Mouse (Mus musculus): ENCODE measurements around the gene Lcn3. TPM values are rescaled to one million over a fixed set of nuclear protein-coding genes. Genes with fewer than 3 reads are reported as not detected.
"Not testable (repeated sequence)": the region's sequence is repeated elsewhere in the genome, so short reads cannot be mapped to it uniquely, and the experiment has no call there.

Gene Lcn3
- polyA plus RNA-seq, 1 experiment: not detected

DNA sequence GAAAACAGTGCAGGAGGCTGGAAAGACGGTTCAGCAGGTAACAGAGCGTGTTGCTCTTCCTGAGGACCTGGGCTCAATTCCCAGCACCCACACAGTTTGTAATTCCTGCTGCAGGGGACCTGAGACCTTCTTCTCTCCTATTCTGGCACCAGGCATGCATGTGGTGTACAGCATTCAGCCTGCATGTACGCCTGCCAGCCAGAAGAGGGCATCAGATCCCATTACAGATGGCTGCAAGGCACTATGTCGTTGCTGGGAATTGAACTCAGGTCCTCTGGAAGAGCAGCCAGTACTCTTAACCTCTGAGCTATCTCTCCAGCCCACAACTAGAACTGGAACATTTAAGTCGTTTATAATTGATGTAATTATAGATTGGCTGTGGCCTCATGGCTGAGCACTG lies 48.0 kb downstream of the Lcn3 start:
- TF ChIP-seq POLR2A (IDR thresholded peaks at IDR 0.05; ENCODE audit: extremely low read depth, insufficient read depth, low read length) (no peak), CTCF (IDR thresholded peaks at IDR 0.05; ENCODE audit: extremely low read depth, insufficient read depth, low read length) (no peak)
- no peak overlapping the region for H3K4me3 ChIP-seq (ENCODE audit: insufficient read depth, low read length)
- H3K27ac ChIP-seq (ENCODE audit: insufficient read depth, low read length): no peak overlapping the region
- no peaks in the 10 kb centered on the region for H3K4me1 ChIP-seq (ENCODE audit: control insufficient read depth, insufficient read depth, low read length)

DNA sequence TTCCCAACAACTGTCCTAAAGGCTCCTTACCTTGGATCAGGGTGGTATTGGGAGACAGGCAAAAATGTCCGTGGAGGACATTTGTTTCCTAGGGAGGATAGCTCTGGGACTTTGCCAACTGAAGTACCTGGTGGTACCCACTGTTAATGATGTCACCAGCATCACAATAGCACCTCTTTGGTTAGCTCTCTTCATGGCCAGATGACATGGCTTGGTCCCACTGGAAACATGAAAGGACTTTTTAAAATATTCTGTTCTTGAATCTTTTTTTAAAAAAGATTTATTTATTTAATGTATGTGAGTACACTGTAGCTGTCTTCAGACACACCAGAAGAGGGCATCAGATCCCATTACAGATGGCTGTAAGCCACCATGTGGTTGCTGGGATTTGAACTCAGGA lies 50.4 kb downstream of the Lcn3 start, which contains the start of gene Glt6d1:
Glt6d1 (minus strand) TSS at position 101 of the 400 bp plus-strand sequence.
- not testable (repeated sequence) for H3K4me3 ChIP-seq (ENCODE audit: insufficient read depth, low read length); H3K4me1 ChIP-seq (ENCODE audit: control insufficient read depth, insufficient read depth, low read length)
- H3K27ac ChIP-seq (ENCODE audit: insufficient read depth, low read length): 0 out of 2 replicates have a peak within 1 kb of the TSS, but pooled peaks have one; percentile 37

Other genes starting within 250 kb of the Lcn3 start
- gene Traf2, start 218.6 kb upstream of the Lcn3 start, polyA plus RNA-seq (2012; rRNA removed): 8.4 and 9.1 TPM in 2 replicates
- gene Edf1, start 207.7 kb upstream of the Lcn3 start, polyA plus RNA-seq (2012; rRNA removed): 270 and 276 TPM in 2 replicates
- gene Mamdc4, start 190.7 kb upstream of the Lcn3 start, polyA plus RNA-seq (2012; rRNA removed): 1.1 and 1.2 TPM in 2 replicates
- gene Phpt1, start 190.3 kb upstream of the Lcn3 start, polyA plus RNA-seq (2012; rRNA removed): 123 and 129 TPM in 2 replicates
- gene Ajm1, start 183.8 kb upstream of the Lcn3 start, polyA plus RNA-seq (2012; rRNA removed): 115 and 125 TPM in 2 replicates
- gene Rabl6, start 157.0 kb upstream of the Lcn3 start, polyA plus RNA-seq (2012; rRNA removed): 158 and 162 TPM in 2 replicates
- gene Ccdc183, start 147.9 kb upstream of the Lcn3 start, polyA plus RNA-seq (2012; rRNA removed): 0.02 TPM in 1 of 2 replicates, not detected in the other
- gene Tmem141, start 143.6 kb upstream of the Lcn3 start, polyA plus RNA-seq (2012; rRNA removed): 73.9 and 82.8 TPM in 2 replicates
- 0.30 and 0.33 TPM in 2 replicates for gene Fcna, start 137.5 kb upstream of the Lcn3 start, polyA plus RNA-seq (2012; rRNA removed)
- not detected in 2 replicates for gene Lcn8, start 112.4 kb upstream of the Lcn3 start, polyA plus RNA-seq (2012; rRNA removed)
- gene Lcn5, start 107.6 kb upstream of the Lcn3 start, polyA plus RNA-seq (2012; rRNA removed): not detected in 2 replicates
- not detected in 2 replicates for gene Lcn6, start 88.8 kb upstream of the Lcn3 start, polyA plus RNA-seq (2012; rRNA removed)
- not detected in 2 replicates for gene Lcn10, start 82.8 kb upstream of the Lcn3 start, polyA plus RNA-seq (2012; rRNA removed)
- not detected in 2 replicates for gene Obp2a, start 65.5 kb upstream of the Lcn3 start, polyA plus RNA-seq (2012; rRNA removed)
- 99.6 and 101 TPM in 2 replicates for gene Bmyc, start 58.8 kb upstream of the Lcn3 start, polyA plus RNA-seq (2012; rRNA removed)
- 0.15 TPM in 1 of 2 replicates, not detected in the other for gene Obp2b, start 28.6 kb upstream of the Lcn3 start, polyA plus RNA-seq (2012; rRNA removed)
- not detected in 2 replicates for gene Lcn11, start 11.4 kb downstream of the Lcn3 start, polyA plus RNA-seq (2012; rRNA removed)
- not detected in 2 replicates for gene Gm13539, start 16.7 kb downstream of the Lcn3 start, polyA plus RNA-seq (2012; rRNA removed)
- not detected in 2 replicates for gene Glt6d1, start 50.3 kb downstream of the Lcn3 start, polyA plus RNA-seq (2012; rRNA removed)
- not detected in 2 replicates for gene Lcn9, start 57.6 kb downstream of the Lcn3 start, polyA plus RNA-seq (2012; rRNA removed)
- 0.08 TPM in 1 of 2 replicates, not detected in the other for gene Sohlh1, start 81.7 kb downstream of the Lcn3 start, polyA plus RNA-seq (2012; rRNA removed)
- gene Kcnt1, start 98.2 kb downstream of the Lcn3 start, polyA plus RNA-seq (2012; rRNA removed): 191 and 197 TPM in 2 replicates
- gene Camsap1, start 217.7 kb downstream of the Lcn3 start, polyA plus RNA-seq (2012; rRNA removed): 31.6 and 32.4 TPM in 2 replicates

Measured in cortical plate, adult 2 months (tissue).